Mouse (Mus musculus) limb, embryonic 13.5 days (tissue): ENCODE measurements at regions not wholly inside any gene's neighbourhood (a gene's known extent, or its start where the extent isn't known, plus 50 kb on each side); places are given as distances from the start of the nearest gene placed in this dataset.

Experiments
- ATAC-seq: fragments of 200-750 bp; cut with Nextera tagmentation; 2 replicates; pipeline ENCODE4 v1.8.0; 2017; ENCODE audit warnings: low read depth, moderate number of reproducible peaks, moderate TSS enrichment; ENCODE audit not compliant: low FRiP score
- H3K27ac ChIP-seq: fragments of 300-500 bp; sonication (generic); 2 replicates; pipeline ENCODE4 v1.5.1; 2015; ENCODE audit warnings: inconsistent platforms, mild to moderate bottlenecking, moderate library complexity
- H3K27me3 ChIP-seq: fragments of 300-500 bp; sonication (generic); 2 replicates; pipeline ENCODE4 v1.6.1; 2015; ENCODE audit warnings: mild to moderate bottlenecking, inconsistent platforms
- H3K36me3 ChIP-seq: fragments of 300-500 bp; sonication (generic); 2 replicates; pipeline ENCODE4 v1.6.1; 2015; ENCODE audit warnings: inconsistent platforms, mild to moderate bottlenecking, moderate library complexity
- H3K4me1 ChIP-seq: fragments of 300-500 bp; sonication (generic); 2 replicates; pipeline ENCODE4 v1.6.1; 2015; ENCODE audit warnings: inconsistent platforms
- H3K4me2 ChIP-seq: fragments of 300-500 bp; sonication (generic); replicated peaks from 2 replicates; pipeline ENCODE4 v1.6.1; 2015; ENCODE audit warnings: inconsistent platforms, mild to moderate bottlenecking, moderate library complexity
- H3K4me3 ChIP-seq: fragments of 300-500 bp; sonication (generic); 2 replicates; pipeline ENCODE4 v1.5.1; 2015; ENCODE audit warnings: moderate library complexity, mild to moderate bottlenecking, inconsistent platforms
- H3K9ac ChIP-seq: fragments of 300-500 bp; sonication (generic); 2 replicates; pipeline ENCODE4 v1.6.1; 2015; ENCODE audit warnings: mild to moderate bottlenecking, inconsistent platforms
- H3K9me3 ChIP-seq: fragments of 300-500 bp; sonication (generic); 2 replicates; pipeline ENCODE4 v1.6.1; 2016; ENCODE audit warnings: inconsistent platforms
- WGBS: fragments of 180-500 bp; shearing (Covaris S2); methylation state at CpG from one replicate; pipeline ENCODE4 v1.1.7; 2015; 5-methylcytosine and 5-hydroxymethylcytosine counted together

DNA sequence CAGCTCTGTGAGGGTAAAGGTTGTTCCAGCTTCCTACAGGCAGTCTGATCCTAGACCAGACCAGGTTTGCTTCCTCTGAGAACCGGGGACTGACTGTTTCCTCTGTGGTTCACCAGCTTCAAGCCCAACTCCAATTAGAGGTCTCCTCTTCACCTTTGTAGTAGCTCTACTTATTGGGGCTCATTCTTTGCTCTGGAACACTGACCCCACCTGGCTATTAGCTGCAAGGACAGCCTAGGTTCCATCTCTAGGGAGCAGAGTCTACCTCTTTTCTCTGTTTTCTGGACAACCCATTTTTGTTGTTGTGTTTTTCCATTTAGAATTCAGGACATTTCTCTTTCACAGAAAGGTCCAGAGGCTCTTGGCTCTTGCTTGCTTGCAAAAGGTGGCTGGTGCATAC, 129.3 kb upstream of the Podxl start:
- Histone ChIP-seq H3K4me3 (no peak overlapping the region), H3K36me3 (no peaks in the 10 kb centered on the region), H3K4me1 (no peaks in the 10 kb centered on the region), H3K4me2 (no peak overlapping the region), H3K27me3 (no peaks in the 10 kb centered on the region), H3K9me3 (no peaks in the 10 kb centered on the region), H3K27ac (no peak overlapping the region), H3K9ac (no peak overlapping the region)
- no peak for ATAC-seq
- WGBS = 79% methylated on average over 1 of the region's 1 CpGs

DNA sequence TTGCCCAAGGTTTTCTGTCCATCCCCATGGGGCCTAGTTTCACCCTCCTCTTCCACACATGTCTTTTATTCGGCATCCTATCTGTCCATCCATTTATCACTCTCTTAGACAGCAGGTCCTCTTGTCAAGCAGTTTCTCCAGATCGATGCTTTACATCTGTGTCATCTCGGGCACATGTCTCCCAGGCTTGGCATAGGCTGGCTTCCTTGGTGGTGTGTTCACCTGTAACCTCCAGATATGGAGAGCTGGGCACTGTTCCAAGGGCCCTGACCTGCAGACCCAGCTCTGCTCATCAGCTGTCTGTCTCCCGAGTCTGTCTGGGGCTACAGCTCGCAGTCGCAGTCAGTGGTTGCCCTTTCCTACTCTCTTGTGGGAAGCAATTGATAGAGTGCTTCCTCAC, 128.2 kb upstream of the Podxl start:
- H3K27me3 ChIP-seq = no peaks in the 10 kb centered on the region
- H3K27ac ChIP-seq = no peak overlapping the region
- H3K9me3 ChIP-seq = no peaks in the 10 kb centered on the region
- no peaks in the 10 kb centered on the region for H3K36me3 ChIP-seq
- no peaks in the 10 kb centered on the region for H3K4me1 ChIP-seq
- H3K9ac ChIP-seq = no peak overlapping the region
- no peak overlapping the region for H3K4me2 ChIP-seq
- 86% methylated on average over 6 of the region's 6 CpGs for WGBS
- no peak overlapping the region for H3K4me3 ChIP-seq
- ATAC-seq = no peak

DNA sequence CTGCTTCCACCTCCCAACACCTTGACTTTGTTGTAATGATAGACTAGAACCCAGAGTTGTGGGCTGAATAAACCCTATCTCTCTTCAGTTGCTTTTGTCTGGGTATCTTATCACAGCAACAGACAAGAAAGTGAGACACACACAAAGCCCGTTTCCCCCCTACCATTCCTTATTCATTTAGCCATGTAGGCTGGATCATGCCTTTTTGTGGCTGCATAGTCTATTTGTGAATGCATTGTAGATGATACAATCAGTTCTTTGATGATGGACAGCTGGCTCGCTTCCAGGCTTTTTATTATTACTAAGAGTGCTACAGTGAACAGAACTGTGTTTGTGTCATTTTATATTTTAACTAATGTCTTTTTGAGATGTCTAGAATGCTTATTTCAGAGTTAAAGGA, 116.3 kb upstream of the Podxl start:
- Histone ChIP-seq H3K4me3 (no peak overlapping the region), H3K36me3 (no peaks in the 10 kb centered on the region), H3K4me1 (no peaks in the 10 kb centered on the region), H3K9me3 (no peaks in the 10 kb centered on the region), H3K27me3 (no peaks in the 10 kb centered on the region), H3K9ac (no peak overlapping the region), H3K4me2 (no peak overlapping the region), H3K27ac (no peak overlapping the region)
- ATAC-seq = no peak
- 79% methylated on average over 2 of the region's 2 CpGs for WGBS

DNA sequence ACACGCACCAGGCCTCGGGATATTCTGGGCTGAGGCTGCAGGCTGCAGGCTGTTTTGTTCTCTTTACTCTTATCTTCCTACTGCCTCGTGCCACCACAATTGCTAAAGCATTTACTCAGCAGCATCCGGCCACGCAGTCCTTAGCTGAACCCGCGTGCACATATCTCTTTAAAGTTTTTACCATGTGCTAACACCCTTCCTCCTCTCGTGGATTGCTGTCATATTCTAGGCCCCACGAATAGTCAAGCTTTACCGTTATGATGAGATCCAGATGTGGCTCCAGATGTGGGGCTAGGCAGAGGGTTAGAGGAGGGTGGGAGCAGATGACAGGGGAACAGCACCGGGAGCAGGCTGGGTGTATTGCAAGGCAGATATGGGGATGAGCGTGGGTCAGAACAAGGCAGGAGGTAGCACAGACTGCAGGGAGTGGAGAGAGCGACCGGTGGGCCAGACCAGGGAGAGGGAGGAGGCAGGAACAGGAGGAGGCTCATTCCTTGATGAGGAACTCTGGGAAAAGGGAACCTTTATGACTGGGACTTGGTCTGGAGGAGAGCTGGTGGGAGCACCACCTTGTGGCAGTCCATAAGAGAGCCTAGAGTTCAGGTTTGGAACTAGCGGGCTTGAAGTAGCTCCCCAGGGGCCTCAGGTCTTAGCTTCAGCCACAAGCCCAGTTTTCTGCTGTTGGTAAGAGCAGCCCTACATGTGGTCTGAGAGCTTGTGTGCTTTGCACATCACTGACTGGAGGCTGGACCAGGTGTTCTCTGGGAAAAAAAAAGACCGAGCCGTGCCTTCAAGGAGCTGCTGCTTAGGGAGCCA, 102.1 kb upstream of the Podxl start:
- peak overlapping the region; percentile 50 for H3K4me2 ChIP-seq

DNA sequence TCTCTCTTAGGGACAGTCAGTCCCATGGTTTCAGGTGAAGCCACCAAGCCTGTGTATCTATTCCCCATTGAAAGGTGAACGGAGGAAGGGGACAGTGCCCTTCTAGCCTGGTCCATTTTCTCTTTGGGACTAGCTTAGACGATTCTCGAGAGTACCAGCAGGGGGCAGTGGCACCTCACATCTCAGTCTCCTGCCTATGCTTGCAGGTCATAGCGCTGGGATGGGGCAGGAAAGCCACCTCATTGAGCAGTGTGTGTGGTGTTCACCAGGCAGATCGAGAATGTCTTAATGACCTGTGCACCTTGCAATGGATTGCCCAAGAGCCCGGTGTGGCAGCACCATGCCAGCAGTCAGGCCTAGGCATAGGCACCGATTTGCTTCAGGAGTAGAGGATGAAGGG, 100.7 kb upstream of the Podxl start:
- peak; percentile 32; the same call in 1 of the 2 replicates for ATAC-seq
- Histone ChIP-seq H3K9me3 (no peaks in the 10 kb centered on the region), H3K4me2 (no peak overlapping the region)

More for the DNA sequence above, 102.1 kb upstream of the Podxl start:
- H3K27ac ChIP-seq = no peak overlapping the region
- no peaks in the 10 kb centered on the region for H3K9me3 ChIP-seq
- ATAC-seq = peak; percentile 79
- H3K27me3 ChIP-seq = peaks cover 43% of the 10 kb centered on the region
- H3K4me1 ChIP-seq = peaks cover 17% of the 10 kb centered on the region
- WGBS = 19% methylated on average over 17 of the region's 17 CpGs
- H3K36me3 ChIP-seq = no peaks in the 10 kb centered on the region
- no peak overlapping the region for H3K4me3 ChIP-seq
- no peak overlapping the region for H3K9ac ChIP-seq

DNA sequence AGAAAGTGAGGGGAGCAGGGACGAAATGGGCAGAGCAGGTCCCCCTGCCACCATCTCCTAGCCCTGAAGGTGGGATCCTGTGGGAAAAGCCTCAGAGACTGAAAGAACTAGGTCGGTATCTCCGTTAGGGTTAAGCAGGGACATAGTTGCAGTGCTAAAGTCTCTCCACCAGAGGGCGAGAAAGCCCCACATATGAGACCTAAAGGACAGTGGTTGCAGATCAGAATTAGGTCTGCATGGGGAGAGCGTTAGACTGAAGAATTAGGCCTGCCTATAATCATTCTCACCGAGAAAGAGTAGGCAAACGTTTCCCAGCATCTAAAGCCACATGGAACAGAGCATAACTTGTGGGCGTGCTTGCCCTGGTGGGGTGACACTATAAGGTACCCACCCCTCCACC, 97.0 kb upstream of the Podxl start:
- Histone ChIP-seq H3K9me3 (no peaks in the 10 kb centered on the region), H3K4me3 (no peak overlapping the region), H3K27ac (no peak overlapping the region), H3K9ac (no peak overlapping the region), H3K36me3 (no peaks in the 10 kb centered on the region), H3K4me1 (peaks cover 8% of the 10 kb centered on the region), H3K27me3 (peaks cover 53% of the 10 kb centered on the region), H3K4me2 (no peak overlapping the region)
- 12% methylated on average over 8 of the region's 8 CpGs for WGBS
- ATAC-seq = peak; percentile 13; the same call in 1 of the 2 replicates

More for the DNA sequence above, 100.7 kb upstream of the Podxl start:
- Histone ChIP-seq H3K4me3 (no peak overlapping the region), H3K4me1 (peaks cover 17% of the 10 kb centered on the region), H3K36me3 (no peaks in the 10 kb centered on the region), H3K9ac (no peak overlapping the region), H3K27ac (no peak overlapping the region), H3K27me3 (peaks cover 53% of the 10 kb centered on the region)
- 19% methylated on average over 7 of the region's 7 CpGs for WGBS

DNA sequence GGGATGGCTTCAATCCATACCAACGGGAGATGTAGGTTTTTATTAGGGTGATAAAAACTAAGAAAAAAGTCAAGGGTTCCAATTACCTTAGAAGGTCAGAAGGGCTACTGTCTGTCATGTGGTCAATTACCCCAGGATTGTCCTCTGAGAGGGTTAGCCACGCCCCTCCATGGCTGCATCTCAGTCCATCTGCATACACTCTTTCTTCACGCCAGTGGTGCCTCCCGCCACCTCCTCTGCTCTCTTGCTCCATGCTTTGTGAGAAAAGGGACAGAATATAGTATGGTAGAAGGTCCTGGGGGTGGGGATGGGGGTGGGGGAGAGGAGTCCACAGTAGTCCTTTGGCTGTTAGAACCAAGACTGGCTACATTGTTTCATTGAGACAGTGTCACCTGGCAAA, 96.1 kb upstream of the Podxl start:
- Histone ChIP-seq H3K27me3 (peaks cover 49% of the 10 kb centered on the region), H3K36me3 (no peaks in the 10 kb centered on the region), H3K4me3 (no peak overlapping the region), H3K9ac (no peak overlapping the region), H3K27ac (no peak overlapping the region), H3K9me3 (no peaks in the 10 kb centered on the region), H3K4me2 (no peak overlapping the region), H3K4me1 (no peaks in the 10 kb centered on the region)
- ATAC-seq = no peak
- 45% methylated on average over 4 of the region's 4 CpGs for WGBS

DNA sequence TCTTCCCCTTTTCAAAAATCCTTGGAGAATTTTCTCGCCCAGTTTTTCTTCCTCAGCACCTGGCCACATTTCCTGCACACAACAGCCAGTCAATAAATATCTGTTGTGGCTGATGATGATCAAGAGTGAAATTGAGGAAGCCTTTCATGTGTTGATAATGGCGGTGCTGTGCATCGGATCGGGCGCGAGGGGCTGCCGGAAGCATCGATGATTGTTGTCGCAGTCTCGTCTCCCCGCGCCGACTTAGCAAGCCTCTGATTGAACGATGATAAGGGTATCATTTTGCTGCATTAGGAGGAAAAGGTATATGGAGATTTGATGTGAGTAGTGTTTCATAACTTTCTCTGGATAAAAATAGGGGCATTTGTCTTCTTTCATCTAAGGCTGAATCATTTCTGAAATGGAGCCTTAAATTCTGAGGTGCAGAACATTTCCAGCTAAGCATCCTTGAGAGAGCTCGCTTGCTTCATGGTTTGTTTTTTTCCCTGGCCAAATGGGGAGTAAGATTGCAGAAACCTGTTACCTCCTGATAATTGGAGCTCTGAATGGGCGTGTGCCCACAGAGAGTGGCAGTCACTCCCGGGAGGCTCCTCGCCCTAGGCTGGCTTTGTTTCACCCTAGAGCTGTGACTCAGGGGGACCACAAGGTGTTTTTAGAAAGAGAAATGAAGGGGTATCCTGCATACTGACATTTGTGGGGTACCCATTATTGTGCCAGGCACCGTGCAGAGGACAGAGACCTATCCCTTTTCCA, 94.8 kb upstream of the Podxl start:
- no peak overlapping the region for H3K27ac ChIP-seq
- H3K4me1 ChIP-seq = no peaks in the 10 kb centered on the region
- no peak overlapping the region for H3K9ac ChIP-seq
- peaks cover 39% of the 10 kb centered on the region for H3K27me3 ChIP-seq
- ATAC-seq = no peak
- H3K4me2 ChIP-seq = no peak overlapping the region
- H3K36me3 ChIP-seq = no peaks in the 10 kb centered on the region
- WGBS = 81% methylated on average over 19 of the region's 19 CpGs
- no peak overlapping the region for H3K4me3 ChIP-seq
- H3K9me3 ChIP-seq = no peaks in the 10 kb centered on the region

DNA sequence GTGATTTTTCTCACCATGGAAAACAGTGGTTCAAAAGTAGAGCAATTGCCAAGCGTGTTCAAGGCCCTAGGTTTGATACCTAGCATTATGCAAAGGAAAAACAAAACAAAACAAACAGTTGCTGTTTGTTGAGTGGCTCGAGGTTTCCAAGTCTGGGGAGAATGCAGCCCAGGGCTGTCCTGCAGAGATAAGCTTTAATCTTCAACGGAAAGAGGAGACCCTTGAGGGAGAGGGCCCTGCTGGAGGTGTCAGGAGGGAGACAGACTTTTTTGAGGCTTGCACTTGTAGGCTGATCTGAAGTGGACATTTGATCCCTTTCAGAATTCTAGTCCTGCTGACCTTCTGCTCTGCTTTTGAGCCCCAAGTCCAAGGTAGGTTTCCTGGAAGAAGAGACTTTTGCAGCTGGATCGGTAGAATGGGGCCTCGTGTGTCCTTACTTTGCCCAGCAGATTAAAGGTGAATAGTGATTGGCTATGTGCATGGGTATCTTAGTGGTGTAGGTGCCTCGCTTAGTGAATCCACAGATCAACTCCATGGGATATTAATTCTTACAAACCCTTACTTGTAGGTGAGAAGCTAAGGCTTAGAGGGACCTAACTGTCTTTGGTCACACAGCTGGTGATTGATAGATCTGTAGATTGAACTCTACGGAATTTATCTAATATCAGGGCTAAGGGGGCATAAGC, 87.2 kb upstream of the Podxl start:
- no peak overlapping the region for H3K9ac ChIP-seq
- H3K4me3 ChIP-seq = no peak overlapping the region
- no peak for ATAC-seq
- H3K4me2 ChIP-seq = no peak overlapping the region
- no peaks in the 10 kb centered on the region for H3K36me3 ChIP-seq
- 70% methylated on average over 7 of the region's 7 CpGs for WGBS
- H3K27me3 ChIP-seq = no peaks in the 10 kb centered on the region
- no peak overlapping the region for H3K27ac ChIP-seq
- H3K4me1 ChIP-seq = no peaks in the 10 kb centered on the region
- no peaks in the 10 kb centered on the region for H3K9me3 ChIP-seq

DNA sequence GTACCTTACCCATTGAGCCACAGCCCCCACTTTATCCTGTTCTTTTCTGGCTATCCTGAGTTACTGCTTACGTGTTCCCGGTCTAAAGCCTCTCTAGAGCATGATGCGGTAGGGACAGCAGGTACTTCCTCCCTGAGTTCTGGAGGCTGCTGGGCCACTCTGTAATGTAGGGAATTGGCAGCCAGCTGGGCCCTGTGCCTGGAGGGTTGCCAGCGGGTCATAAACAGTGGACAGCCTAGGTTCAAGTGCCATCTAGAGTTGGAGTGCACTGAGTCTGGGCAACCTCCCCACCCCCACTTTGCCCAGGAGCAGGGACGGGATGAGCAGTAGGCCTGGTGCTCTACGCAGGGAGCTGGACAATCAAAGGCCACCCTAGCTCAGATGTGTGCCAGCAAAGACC, 81.5 kb upstream of the Podxl start:
- no peak overlapping the region for H3K9ac ChIP-seq
- no peak overlapping the region for H3K4me2 ChIP-seq
- 87% methylated on average over 6 of the region's 6 CpGs for WGBS
- peaks cover 9% of the 10 kb centered on the region for H3K4me1 ChIP-seq
- no peaks in the 10 kb centered on the region for H3K27me3 ChIP-seq
- H3K4me3 ChIP-seq = no peak overlapping the region
- no peaks in the 10 kb centered on the region for H3K9me3 ChIP-seq
- no peaks in the 10 kb centered on the region for H3K36me3 ChIP-seq
- H3K27ac ChIP-seq = no peak overlapping the region
- no peak for ATAC-seq

DNA sequence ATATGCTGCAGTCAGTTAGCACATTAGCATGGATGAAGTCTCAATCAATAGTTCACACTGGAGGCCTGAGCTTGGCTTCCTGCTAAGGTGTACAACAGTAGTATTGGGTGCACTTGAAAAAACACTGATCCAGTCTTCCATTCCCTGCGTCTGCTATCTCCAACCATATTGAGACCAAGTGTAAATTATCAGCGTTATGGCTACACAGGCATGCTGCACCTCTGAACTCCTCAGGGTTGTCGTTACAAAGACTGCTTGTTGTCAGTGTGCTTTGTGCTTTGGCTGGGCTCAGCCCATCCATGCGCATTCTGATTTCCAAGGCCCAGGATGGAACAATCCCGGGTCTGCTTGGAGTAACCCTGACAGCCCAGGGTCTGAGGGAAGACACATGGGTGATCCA, 80.7 kb upstream of the Podxl start:
- Histone ChIP-seq H3K9ac (no peak overlapping the region), H3K9me3 (no peaks in the 10 kb centered on the region), H3K4me3 (no peak overlapping the region), H3K4me1 (peaks cover 9% of the 10 kb centered on the region), H3K4me2 (no peak overlapping the region), H3K27ac (no peak overlapping the region), H3K36me3 (no peaks in the 10 kb centered on the region), H3K27me3 (no peaks in the 10 kb centered on the region)
- WGBS = 86% methylated on average over 5 of the region's 5 CpGs
- ATAC-seq = no peak

DNA sequence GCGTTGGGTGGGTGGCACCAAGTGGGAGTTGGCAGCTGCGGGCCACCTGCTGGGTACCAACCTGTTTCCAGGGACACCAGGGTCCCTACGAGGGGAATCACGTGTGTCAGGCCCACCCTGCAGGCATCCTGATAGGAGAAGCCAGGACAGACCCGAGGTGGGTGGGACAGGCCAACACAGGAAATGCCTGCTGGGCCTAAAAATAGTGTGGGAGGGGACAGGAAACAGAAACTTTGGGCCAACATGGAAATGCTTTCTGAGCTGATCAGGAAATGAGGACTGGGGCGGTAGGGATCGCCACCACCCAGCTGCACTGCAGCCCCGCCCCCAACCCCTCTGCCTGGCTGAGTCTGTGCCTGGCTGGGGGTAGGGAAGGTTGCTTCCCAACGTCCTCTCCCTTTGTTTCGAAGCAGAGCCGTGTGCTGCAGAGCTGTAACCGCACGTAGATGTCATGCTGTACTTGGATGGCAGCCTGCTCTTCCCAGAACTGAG, 78.7 kb upstream of the Podxl start:
- no peaks in the 10 kb centered on the region for H3K36me3 ChIP-seq
- WGBS = 27% methylated on average over 13 of the region's 13 CpGs
- peaks cover 12% of the 10 kb centered on the region for H3K27me3 ChIP-seq
- peaks cover 9% of the 10 kb centered on the region for H3K4me1 ChIP-seq
- H3K27ac ChIP-seq = no peak overlapping the region
- no peaks in the 10 kb centered on the region for H3K9me3 ChIP-seq
- H3K4me2 ChIP-seq = peak overlapping the region; percentile 38
- no peak overlapping the region for H3K9ac ChIP-seq
- no peak overlapping the region for H3K4me3 ChIP-seq
- peak; percentile 24; the same call in 1 of the 2 replicates for ATAC-seq
